Comparison of ENCODE assay signal across 12 mouse cellular contexts in genomic region chr19:57599126-57599525, GRCm38 (mm10).
"Had no signal": no experiment of that assay in that cellular context is flagged by ENCODE, and none has a peak within 500 bp of the region (broad histone marks: within the 10 kb centered on the region; RNA-seq: fewer than 3 reads in every experiment).

No protein-coding gene starts in this region.

- DNase-seq: kidney, postnatal 10 days; kidney, postnatal 4 days; lung, adult 18-20 months; lung, postnatal 36 days; retina, postnatal 1 day; right cerebral cortex, postnatal 4 days; spleen, adult 18-20 months; thymus, postnatal 36 days had no signal

- H3K27me3 ChIP-seq: limb, embryonic 13.5 days; neural tube, embryonic 12.5 days had no signal

- H3K9ac ChIP-seq: limb, embryonic 13.5 days; liver, embryonic 14.5 days; neural tube, embryonic 12.5 days had no signal

- H3K9me3 ChIP-seq: limb, embryonic 13.5 days; neural tube, embryonic 12.5 days had no signal

- H3K4me3 ChIP-seq: layer of hippocampus, adult 2 months; neural tube, embryonic 12.5 days had no signal

- H3K27ac ChIP-seq: layer of hippocampus, adult 2 months; limb, embryonic 13.5 days; liver, embryonic 14.5 days; neural tube, embryonic 12.5 days had no signal

- H3K36me3 ChIP-seq: limb, embryonic 13.5 days; neural tube, embryonic 12.5 days had no signal
